Mouse (Mus musculus) CD8-positive naive resting alpha-beta T cell, adult 2 months (primary cell): ENCODE data around the gene Tent5b.

ENCODE experiments used
- DNase-seq, 2 experiments: peaks; one replicate each; pipeline ENCODE4 v3.0.0; 2022; ENCODE audit warnings: low read depth in 2 of 2, low spot score in 2 of 2

Gene Tent5b

DNA sequence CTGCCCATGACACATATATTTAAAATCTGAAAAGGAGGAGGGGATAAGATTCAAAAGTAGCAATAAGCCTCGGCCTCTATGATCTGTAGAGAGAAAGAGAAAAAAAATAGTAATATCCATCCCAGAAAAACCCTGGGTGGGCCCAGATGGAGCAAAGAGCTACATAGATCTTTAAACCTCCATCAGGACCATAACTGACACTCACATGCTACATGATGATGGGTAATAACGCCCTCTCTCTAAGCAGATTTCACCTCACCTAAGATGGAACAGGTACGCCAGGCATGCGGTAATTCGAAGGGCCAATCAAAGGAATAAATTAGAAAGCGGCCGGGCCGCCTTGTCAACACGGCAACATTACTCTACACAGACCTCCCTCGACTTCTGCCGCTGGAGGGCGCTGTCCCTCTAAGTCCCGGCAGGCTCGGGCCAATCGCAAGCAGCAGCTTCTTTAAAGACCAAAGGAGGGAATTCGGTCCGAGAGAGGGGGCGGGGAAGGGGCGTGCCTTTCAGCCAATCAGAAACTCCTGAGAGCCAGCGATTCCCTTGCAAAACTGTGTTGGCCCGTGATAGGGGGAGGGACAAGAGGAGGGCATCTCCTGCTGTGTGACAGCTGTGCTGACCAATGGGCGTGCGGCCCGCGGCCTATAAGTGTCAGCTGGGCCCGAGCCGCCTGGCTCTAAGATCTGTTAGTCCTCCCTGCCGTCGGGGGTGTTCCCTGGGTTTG is at the start of gene Tent5b:
Gene Tent5b (plus strand): TSS at position 675 of the 727 bp plus-strand sequence.
- DNase-seq: peak; percentile 89 to 92

DNA sequence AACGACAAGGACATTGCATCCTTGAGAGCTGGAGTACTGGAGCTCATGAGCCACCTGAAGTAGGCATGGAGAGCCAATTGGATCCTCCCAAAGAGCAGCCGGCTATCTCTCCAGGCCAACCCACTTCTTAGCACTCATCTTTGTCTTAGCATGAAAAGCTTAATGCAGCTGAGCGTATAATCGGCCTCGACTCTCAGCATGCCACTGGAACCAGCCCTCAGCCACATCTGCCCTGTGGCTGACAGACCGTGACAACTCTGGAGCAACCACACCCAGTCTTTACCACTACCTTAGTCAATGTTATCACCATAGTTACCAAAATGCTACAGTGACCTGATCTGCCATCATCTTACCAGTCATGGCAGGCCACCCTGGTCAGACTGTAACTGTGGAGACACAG is 48.4 kb upstream of the Tent5b start:
- DNase-seq: no peak

DNA sequence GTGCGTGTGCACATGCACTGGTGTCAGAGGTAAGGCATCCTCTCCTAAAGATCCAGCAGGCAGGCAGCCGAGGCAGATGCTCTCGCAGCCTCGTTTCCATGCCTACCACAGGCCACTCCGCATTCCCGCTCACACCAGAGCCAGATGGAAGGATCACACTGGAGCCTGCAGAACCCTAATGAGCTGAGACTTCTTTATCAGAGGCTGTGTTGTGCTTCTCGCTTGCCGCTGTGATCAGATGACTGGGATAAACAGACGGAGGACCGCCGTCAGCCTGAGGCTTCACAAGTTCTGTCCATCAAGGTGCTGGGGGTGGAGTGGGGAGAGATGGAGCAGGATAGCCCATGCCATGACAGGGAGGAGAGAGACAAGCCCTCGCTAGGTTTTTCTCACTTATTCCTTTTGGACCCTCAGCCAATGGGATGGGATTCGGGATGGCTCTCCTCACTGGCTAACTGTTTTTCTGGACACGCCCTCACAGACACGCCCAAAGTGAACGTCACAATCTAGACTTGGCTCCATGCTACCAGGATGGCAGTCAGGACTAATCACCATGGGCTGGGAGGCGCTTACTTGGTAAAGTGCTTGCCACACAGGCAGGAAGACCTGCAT is 47.3 kb upstream of the Tent5b start:
- DNase-seq: no peak

DNA sequence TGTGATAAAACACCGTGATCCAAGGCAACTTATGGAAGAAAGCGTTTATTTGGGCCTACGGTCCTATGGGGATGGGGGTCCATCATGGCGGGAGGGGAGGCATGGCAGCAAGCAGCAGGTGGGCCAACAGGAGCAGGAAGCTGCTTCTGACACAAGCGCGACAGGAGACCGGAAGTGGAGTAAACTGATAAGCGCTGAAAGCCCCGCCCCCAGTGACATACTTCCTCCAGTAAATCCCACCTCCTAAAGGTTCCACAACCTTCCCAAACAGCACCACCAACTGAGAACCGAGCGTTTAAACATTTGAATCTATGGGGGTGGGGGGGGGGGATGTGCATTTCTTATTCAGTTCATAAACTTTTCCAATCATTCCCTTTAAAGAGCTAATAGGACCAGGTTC is 44.0 kb upstream of the Tent5b start:
- DNase-seq: no peak

DNA sequence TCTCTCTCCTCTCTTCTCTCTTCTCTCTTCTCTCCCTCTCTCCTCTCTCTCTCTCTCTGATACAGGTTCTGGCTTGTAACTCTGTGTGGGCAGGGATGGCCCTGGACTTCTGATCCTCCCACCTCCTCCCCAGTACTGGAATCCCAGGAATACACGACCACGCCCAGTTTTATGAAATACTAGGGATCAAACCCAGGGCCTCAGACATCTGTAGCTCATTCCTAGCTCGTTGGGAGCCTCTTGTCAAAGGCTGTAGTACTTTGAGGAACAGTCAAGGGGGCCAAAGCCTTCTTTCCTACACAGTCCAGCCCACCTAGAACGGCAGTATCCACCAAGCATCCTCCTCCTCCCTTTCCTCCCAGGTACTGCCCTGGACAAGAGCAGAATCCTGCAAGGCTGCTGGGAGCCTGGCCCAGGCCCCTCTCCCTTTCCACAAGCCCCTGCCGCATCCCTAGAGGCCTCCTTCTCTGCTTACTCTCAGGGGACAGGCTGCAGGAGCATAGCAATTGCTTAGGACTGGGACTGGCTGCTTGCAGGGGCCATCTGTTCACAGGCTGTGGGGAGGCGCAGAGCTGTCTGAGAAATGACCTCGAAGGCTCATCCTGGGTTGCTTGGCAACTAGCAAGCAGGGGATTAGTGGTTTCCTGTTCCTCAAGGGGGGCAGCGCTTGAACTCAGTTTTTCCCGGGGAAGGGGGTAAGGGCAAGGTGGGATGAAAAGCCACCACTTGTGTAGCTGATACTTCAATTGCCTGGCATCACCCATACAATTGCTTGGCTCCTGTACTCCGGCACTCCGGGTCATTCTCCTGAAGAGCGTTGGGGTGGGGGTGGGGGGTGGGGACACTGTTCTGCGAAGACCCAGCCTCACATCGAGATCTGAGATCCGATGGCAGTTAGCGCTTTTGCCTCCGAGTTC is 40.2 kb upstream of the Tent5b start:
- DNase-seq: no peak

DNA sequence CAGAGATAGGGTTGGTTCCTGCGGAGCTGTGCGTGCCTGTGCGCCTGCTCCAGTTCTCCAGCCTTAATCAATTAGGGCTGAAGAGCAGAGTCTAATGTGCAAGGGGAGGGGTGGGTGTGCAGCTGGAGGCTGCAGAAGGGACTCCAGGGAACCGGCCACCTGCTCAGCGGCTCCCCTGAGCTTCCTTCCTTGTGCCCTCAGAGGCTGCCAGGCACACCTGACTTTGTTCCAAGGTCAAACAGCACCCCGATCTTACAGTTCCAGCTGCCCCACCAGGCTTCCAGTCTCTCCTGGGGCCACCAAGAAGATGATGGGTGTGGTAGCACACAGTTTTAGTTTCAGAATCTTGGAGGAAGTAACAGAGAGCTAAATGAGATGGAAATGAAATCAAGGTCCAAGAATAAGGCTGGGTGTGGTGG is 39.5 kb upstream of the Tent5b start:
- DNase-seq: no peak

DNA sequence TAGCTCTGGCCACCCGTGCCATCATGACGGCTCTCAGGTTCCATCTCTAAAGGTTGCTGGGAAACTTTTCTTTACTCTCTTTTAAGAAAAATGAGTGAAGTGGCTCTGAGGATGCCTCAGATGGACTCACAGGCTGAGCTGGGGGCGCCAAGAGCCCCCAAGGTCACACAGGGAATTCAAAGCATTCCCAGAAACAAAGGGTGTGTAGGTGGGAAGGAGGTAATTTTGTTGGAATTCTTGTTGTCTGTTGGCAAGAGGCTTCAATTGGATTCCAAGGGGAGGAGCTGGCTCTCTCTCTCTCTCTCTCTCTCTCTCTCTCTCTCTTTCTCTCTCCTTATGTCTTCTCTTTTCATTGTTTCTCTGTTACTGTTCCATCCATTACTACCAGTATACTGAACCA is 37.7 kb upstream of the Tent5b start:
- no peak for DNase-seq

DNA sequence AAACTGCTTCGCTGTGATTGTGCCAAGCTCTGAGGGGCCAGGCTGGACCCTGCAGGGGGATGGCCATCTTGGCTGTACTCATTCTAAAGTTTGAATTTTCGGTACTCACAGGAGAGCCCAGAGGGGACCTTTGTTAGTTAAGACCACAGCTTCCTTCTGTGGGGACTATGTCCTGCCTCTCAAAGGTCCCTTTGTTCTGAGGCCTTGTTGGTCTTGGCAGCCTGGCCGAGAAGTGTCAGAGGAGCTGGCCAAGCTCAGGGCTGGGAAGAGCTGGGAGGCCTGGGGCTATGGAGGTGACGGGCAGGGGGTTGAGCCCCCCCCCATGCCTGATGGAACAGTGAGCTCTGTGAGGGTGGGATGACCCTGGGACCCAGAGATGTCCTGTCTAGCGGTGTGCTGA is 36.8 kb upstream of the Tent5b start:
- DNase-seq: no peak

DNA sequence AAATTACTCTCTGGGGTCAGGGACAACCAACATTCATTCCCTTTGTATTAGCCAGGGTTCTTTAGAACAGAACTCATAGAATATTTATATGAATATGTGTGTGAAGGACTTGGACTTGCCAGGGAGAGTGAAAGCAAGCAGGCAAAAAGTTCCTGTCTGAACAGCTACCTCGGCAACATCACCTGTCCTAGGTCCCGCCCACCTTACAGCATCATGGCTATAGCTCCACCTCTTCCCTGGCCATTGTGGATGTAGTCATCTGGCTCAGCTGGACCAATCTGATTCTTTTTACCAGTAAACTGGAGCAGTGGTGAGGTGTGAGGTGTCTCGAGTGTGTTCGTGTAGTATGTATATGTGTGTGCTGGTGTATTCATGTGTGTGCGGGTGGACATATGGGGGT is 34.2 kb upstream of the Tent5b start:
- DNase-seq: no peak

DNA sequence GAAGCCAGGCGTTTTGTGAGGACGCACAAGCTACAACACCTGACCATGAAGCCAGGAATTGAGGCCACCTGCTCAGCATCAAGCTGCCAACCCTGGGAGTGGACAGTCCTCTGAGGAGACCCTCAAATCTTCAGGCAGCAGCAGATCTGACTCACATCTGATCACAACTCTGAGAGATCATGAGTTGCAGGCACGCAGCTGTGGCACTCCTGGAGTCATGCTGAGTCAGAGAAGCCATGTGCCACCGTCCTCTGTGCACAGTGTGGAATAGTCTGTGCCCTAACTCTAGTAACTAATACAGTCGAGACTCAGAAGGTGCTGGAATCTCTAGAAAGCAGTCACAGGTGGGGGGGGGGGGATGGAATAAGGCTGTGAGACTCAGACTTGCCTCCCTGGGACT is 32.6 kb upstream of the Tent5b start:
- no peak for DNase-seq

DNA sequence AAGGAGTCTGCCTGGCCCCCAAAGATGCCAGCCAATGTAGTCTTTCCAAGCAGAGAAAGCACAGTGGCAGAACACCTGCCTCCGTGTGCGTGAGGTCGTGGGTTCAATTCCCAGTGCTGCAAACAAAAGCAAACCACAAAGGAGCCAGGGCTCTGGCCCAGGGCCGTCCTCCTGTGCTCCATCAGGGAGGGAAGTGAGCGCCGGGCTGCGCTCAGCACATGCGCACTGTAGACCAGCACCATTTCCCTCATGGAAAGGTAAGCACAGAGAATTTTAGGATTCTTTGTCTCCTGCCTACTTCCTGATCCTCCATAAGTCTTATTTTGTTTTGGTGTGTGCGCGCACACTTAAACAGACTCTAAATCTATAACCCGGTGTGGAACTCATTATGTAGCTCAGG is 32.0 kb upstream of the Tent5b start:
- DNase-seq: no peak

DNA sequence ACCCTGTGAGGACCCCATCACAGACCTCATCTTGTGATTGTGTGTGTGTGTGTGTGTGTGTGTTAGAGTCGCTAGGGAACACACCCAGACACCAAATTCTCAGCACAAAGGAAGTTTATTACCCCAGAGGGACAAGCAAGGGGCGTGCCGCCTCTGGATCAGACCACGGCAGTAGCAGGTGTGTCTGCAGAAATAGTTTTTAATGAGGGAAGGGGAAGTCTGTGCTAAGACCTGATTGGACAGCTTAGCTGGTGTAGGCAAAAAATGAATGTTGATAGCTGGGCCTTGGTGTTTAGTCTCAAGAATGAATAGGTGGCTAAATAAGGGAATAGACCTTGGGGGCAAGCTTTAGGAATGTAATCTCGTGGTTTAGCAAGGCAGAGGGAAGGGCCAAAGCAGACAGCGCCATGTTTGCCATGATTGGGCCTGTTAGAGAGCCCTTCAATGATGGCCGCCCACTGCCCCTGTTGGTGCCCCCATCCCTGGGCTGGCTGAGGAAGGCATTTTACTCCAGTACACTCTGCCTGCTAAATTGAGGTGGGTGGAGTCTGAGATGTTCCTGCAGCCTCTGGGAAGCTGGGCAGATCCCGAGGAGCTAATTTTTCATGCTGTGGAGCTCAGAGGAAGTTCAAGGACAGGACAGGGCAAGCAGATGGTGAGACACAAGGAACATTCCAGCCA is 31.1 kb upstream of the Tent5b start:
- no peak for DNase-seq

DNA sequence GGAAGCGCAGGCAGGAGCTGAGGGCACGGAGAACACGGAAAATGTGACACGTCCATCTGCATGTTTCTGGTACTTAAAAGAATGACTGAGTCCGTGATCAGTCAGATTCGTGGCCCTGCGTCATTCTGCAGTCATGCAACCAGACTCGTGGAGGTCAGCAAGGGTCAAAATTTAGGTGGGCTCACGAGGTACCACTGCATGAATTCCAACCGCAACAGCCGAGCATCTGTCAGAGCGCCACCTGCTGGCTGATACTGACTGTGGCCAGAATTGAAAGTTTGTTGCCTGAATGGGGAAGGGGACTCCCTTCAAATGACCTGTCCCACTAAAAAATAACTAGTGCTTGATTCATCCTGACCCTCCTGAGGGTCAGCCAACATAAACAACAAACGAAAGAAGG is 30.2 kb upstream of the Tent5b start:
- DNase-seq: peak; percentile 33 to 40

DNA sequence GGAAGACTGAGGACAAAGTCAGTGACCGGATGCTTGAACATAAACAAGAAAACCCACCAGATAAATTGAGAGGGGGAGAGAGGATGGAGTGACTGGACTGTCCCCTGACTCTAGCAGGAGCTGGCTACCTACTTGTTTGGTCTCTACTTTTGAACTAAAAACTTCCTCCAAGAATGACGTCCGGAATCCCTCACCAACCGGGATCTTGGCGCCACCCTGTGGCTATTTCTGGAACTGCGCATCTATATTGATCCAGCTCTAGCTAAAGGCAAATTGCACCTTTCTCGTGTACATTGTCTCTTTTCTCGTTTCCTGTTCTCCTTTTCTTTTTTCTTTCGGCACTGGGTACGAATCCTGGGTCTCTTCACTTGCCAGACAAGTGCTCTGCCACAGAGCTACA is 28.4 kb upstream of the Tent5b start:
- peak; percentile 75 to 87 for DNase-seq

DNA sequence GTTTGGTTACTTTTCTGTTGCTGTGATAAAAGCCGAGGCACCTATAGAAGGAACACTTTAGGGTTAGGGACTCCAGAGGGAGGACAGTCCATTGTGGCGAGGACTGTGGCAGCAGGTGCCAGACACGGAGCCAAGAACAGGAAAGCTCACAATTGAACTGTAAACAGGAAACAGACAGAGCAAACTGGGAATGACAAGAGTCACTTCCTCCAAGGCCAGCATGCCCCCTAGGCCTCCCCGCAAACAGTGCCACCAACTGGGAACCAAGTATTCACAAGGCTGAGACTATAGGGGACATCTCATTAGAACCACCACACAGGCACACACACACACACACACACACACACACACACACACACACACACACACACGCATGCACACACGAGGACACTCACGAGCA is 27.5 kb upstream of the Tent5b start:
- DNase-seq: no peak

DNA sequence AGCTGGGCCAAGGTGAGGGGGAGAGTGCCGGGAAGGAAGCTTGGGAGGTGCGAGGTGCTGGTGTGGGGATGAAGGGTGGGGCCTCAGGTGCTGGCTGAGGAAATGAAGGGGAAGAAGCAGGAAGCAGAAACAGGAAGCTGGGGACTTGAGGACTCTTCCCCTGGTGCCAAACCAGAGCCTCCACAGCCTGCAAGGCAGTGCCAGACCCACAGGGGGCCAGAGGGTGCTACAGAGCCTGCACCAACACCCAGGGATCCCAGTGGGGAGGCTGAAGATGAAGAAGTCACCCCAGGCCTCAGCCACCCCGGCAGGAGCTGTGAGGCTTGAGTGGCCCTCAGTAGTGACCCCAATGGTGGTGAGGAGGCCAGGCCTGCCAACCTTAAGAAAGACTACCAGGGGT is 21.9 kb upstream of the Tent5b start:
- no peak for DNase-seq

DNA sequence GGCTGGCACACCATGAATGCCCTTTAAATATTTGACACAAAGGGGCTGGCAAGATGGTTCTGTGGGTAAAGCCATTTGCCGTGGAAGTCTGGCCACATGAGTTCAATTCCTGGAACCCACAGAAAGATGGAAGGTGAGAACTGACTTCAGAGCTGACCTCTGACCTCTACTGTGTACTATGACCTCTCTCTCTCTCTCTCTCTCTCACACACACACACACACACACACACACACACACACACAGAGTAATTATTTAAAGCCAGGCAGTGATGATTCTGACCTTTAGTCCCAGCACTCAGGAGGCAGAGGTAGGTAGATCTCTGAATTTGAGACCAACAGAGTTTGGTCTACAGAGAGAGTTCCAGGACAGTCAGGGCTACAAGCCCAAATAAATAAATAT is 19.9 kb upstream of the Tent5b start:
- DNase-seq: no peak

DNA sequence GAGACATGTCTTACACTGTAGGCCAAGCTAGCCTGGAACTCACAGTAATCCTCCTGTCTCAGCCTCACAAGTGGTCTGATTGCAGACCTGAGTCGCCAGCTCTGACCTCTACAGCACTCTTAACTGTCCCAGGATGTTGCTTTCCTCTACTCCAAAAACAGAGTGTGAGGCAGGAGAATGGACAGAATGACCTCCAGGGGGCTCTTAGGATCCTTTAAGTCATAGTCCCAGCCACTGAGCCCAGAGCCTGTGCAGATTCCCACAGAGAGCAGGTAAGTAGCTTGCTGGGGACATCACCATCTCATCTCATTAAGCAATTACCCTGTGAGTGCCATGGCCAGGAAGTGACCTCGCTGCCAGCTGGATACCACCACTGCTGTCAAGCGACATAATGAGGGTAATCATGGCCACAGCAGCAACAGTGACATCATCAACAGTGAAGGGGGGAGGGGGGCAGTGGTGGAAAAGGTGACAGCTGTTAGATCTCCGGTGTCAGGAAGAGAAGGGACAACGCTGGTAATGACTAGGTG is 19.1 kb upstream of the Tent5b start:
- DNase-seq: no peak

DNA sequence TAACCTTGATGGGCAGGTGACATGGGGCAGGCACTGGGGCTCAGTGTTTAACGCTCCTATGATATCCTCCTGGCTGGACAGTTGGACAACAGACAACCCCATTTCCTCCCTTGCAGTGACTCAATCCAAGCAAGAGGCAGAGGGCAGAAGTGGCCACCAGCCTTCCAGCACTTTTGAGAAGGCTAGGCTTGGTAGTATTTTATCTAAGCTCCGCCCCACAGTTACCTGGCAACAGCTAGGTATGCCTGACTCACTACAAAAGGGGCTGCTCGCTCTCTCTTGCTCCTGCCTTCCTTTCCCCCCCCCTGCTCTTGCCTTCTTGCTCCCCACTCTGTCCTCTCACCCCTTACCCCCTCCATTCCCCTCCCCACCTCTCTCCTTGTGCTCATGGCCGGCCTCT is 18.6 kb upstream of the Tent5b start:
- no peak for DNase-seq

DNA sequence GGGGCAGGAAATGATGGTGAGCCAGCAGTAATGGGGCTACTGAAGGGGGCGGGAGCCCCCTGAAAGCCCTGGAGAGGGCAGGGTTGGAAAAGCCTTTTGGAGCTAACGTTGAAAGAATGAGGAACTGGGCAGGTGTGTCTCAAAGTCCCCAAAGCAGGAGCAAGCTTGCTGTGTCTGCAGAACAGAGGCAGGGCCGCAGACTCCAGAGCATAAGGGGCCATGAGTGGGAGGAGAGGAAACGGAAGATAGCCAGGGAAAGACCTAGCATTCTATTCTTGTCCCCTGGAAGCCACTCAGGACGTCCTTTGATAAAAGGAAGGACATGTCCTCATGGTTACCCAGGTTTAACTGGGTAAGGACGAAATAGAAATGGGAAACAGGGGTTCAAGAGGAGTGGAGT is 16.7 kb upstream of the Tent5b start:
- no peak for DNase-seq

DNA sequence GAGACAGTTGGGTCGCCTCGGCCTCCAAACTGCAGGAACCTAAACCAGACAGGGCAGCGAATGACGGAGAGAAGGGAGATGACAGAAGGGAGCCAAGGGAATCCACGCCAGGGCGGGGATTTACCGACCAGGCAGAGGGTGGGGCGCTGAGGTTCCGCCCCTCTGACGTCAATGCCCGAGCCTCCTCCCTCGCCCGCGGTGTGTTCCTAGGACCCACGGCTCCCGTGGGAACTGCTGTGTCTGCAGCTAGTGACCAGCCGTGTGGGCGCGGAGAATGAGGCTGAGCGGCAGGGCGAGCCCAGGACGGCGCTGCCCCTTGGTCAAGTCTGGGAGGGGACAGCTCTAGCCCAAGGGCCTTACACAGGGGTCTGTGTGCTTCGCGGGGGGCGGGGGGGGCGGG is 11.9 kb upstream of the Tent5b start:
- peak in 1 of 2 experiments; percentile 48 for DNase-seq
